Mouse (Mus musculus): ENCODE data around the gene Gpr173. TPM values are rescaled to one million over a fixed set of nuclear protein-coding genes. Genes with fewer than 3 reads are reported as not detected.
"Not testable (repeated sequence)": the region's sequence is repeated elsewhere in the genome, so short reads cannot be mapped to it uniquely, and the experiment has no call there.

Gpr173 gene
- polyA plus RNA-seq (2012; ENCODE audit: insufficient read depth, insufficient read length, missing spikeins), result 1.2 TPM in 1 of 2 replicates, not detected in the other

DNA sequence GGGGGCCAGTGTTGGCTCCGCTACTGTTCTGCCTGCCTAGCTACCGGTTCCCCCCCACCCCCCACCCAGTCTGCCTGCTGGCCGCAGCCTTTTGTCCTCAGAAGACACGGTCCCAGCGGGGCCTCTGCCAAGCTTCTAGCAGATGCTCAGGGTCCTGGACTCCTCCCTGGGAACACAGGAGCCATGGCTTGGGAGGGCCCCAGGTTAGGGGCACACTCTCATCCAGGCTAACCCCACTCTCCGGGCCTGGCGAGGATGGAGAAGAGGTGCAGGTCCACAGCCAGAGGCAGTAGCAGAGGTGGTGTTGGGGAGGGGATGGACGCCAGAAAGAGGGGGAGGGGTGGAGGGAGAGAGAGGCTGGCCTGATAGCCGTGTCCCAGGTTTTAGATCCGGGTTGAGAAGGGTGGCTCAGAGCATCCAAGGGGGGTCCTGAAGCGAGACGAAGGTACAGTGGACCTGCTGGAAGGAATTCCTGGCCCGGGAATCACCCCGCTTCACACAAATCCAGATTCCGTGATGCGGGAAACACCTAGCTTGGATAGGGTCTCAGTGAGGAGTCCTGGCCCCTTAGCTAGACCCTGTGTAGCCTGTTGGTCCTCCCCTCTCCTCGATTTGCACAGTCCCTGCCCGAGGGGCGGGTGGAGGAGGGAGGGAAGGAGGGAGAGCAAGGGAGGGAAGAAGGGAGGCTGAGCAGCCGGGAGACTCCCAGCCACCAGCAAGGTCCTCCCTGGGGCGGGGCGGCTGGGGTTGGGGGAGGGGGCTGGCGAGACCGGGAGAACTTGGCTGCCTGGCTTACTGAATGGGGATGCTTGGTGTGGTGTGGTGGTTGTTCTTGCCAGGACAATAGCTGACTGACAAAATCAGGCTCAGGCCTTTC is at the start of gene Gpr173:
Gene Gpr173 (minus strand): TSS at position 308 of the 877 bp plus-strand sequence.
- no peak within 1 kb of the TSS for H3K27ac ChIP-seq (replicated peaks; ENCODE audit: low read depth, low read length)
- H3K4me3 ChIP-seq (ENCODE audit: insufficient read depth, low read depth, low read length), result peak within 1 kb of the TSS; percentile 46
- no peaks in the 10 kb centered on the region for H3K4me1 ChIP-seq (ENCODE audit: control insufficient read depth, insufficient read depth, insufficient read length, low read length)

DNA sequence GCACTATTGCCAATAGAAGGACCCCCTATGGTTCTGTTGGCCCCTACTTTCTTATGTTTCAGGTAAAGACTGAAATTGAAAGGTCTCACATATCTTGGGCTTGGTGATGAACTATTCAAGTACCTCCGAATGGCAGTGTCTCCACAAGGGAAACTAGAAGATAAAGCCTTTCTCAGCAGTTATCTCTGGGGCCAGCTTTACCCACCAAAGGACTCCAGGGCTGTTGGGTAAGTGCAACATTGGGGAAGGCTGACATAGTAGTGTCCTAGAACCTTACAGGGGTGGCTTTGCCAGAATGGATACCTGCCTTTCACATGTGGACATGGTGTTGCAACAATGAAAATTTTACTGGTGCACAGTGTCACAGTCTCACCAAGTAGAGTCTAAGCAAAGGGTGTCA is 34.7 kb upstream of the Gpr173 start:
- Histone ChIP-seq H3K4me1 (ENCODE audit: control insufficient read depth, insufficient read depth, insufficient read length, low read length) (no peaks in the 10 kb centered on the region), H3K27ac (replicated peaks; ENCODE audit: low read depth, low read length) (no peak overlapping the region), H3K4me3 (ENCODE audit: insufficient read depth, low read depth, low read length) (no peak overlapping the region)

DNA sequence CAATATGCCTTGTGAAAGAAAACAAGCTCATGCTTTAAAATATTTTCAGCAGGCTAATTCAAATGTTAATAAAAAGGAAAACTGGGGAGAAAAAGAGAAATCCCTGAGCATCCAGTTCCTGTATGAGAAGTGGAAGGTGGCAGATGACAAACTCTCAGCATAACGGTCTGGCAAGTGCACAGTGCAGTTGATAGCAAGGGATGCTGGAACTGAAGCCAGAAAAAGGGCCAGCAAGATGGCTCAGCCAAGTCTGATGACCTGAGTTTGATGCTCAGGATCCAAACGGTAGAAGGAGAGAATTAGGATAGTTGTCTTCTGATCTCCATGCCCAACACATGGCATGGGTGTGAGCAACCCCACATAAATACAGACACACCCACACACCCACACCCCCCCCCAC is 31.6 kb upstream of the Gpr173 start:
- Histone ChIP-seq H3K4me1 (ENCODE audit: control insufficient read depth, insufficient read depth, insufficient read length, low read length) (no peaks in the 10 kb centered on the region), H3K27ac (replicated peaks; ENCODE audit: low read depth, low read length) (no peak overlapping the region), H3K4me3 (ENCODE audit: insufficient read depth, low read depth, low read length) (no peak overlapping the region)

DNA sequence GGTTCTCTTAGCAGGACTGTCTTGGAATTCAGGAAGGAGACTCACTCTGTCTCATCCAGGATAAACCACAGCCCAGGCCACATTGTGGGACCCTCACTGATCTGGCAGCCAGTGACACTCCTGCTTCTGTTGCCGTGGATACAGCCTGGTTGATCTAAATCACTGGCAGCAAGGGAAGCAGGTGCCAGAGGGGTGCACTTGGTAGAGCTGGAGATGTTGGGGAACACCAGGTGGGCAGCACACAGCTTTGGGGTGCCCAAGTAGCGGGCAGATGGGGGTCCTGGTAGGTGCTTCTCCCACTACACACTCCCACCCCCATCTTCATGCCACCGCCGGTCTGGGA is 479 bp downstream of the Gpr173 start:
- Histone ChIP-seq H3K27ac (replicated peaks; ENCODE audit: low read depth, low read length) (no peak overlapping the region), H3K4me1 (ENCODE audit: control insufficient read depth, insufficient read depth, insufficient read length, low read length) (no peaks in the 10 kb centered on the region), H3K4me3 (ENCODE audit: insufficient read depth, low read depth, low read length) (peak overlapping the region; percentile 46; the same call in 1 of the 2 replicates)

GRCm38 (mm10) chrX:152366418-152366817 is 2.1 kb downstream of the Gpr173 start:
- H3K4me1 ChIP-seq (ENCODE audit: control insufficient read depth, insufficient read depth, insufficient read length, low read length), result no peaks in the 10 kb centered on the region
- no peak overlapping the region for H3K27ac ChIP-seq (replicated peaks; ENCODE audit: low read depth, low read length)
- no peak overlapping the region for H3K4me3 ChIP-seq (ENCODE audit: insufficient read depth, low read depth, low read length)

DNA sequence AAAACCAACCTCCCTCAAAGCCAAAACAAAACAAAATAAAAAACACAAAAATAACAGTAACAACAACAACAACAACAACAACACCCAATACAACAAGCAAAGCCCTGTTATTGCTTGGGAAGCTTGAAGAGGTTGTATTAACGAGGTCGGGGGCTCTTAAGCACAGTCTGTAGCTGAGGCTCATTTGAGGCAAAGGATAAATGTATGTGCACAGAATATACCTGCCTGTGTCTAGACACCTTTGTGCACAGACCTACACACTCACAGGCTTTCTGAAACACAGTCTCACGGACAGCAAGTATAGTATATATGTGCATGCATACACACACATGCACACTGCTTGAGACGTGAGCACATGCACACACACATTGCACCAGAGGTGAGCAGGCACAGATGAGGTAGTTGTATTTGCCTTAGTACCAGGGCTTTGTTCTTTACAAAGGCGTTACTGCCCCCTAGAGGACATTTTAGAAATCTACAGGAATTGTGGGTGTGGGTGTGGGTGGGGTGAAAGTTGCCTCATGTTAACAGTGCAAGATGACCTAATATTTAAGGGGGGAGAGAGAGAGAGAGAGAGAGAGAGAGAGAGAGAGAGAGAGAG is 15.9 kb downstream of the Gpr173 start:
- Histone ChIP-seq H3K27ac (replicated peaks; ENCODE audit: low read depth, low read length) (no peak overlapping the region), H3K4me1 (ENCODE audit: control insufficient read depth, insufficient read depth, insufficient read length, low read length) (no peaks in the 10 kb centered on the region), H3K4me3 (ENCODE audit: insufficient read depth, low read depth, low read length) (no peak overlapping the region)

DNA sequence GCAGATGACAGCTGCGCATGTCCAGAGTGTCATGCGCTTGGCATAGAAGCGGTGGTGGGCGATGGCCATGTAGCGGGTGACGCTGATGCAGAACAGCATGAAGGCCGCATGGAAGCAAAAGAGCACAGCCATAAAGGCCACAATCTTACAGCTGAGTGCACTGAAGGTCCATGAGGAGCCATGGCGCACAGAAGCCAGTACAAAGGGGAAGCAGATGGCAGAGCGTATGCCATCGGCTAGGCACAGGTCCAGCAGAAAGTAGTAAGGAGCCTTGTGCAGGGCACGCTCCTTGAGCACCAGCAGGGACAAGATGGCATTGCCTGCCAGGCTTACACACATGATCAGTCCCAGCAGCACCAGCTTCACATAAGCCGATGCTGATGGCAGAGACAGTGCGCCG is 21.5 kb downstream of the Gpr173 start:
- Histone ChIP-seq H3K27ac (replicated peaks; ENCODE audit: low read depth, low read length) (no peak overlapping the region), H3K4me3 (ENCODE audit: insufficient read depth, low read depth, low read length) (no peak overlapping the region), H3K4me1 (ENCODE audit: control insufficient read depth, insufficient read depth, insufficient read length, low read length) (peaks cover 2% of the 10 kb centered on the region; the same call in 1 of the 2 replicates)

DNA sequence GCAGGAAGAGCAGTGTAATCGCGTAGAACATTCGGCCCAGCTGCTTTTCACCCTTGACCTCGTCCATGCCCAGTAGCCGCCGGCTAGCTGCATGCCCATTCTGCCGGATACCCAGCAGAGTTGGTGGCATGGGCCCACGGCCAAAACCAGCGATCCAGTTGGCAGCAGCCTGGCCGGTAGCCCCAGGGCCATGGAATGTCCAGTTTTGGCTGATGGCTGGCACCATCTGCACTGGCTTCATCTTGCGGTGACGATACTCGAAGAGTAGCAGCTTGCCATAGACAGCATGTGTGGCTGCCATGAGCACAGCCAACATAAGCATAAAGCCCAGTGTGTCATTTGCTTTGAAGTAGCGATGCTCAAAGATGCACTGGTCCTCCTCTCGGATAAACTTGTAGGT is 21.9 kb downstream of the Gpr173 start:
- Histone ChIP-seq H3K4me1 (ENCODE audit: control insufficient read depth, insufficient read depth, insufficient read length, low read length) (peaks cover 2% of the 10 kb centered on the region; the same call in 1 of the 2 replicates), H3K4me3 (ENCODE audit: insufficient read depth, low read depth, low read length) (no peak overlapping the region), H3K27ac (replicated peaks; ENCODE audit: low read depth, low read length) (no peak overlapping the region)

GRCm38 (mm10) chrX:152342903-152343302 is 25.6 kb downstream of the Gpr173 start:
- Histone ChIP-seq H3K27ac (replicated peaks; ENCODE audit: low read depth, low read length) (peak overlapping the region; percentile 59), H3K4me3 (ENCODE audit: insufficient read depth, low read depth, low read length) (peak overlapping the region; percentile 62), H3K4me1 (ENCODE audit: control insufficient read depth, insufficient read depth, insufficient read length, low read length) (peaks cover 2% of the 10 kb centered on the region; the same call in 1 of the 2 replicates)

DNA sequence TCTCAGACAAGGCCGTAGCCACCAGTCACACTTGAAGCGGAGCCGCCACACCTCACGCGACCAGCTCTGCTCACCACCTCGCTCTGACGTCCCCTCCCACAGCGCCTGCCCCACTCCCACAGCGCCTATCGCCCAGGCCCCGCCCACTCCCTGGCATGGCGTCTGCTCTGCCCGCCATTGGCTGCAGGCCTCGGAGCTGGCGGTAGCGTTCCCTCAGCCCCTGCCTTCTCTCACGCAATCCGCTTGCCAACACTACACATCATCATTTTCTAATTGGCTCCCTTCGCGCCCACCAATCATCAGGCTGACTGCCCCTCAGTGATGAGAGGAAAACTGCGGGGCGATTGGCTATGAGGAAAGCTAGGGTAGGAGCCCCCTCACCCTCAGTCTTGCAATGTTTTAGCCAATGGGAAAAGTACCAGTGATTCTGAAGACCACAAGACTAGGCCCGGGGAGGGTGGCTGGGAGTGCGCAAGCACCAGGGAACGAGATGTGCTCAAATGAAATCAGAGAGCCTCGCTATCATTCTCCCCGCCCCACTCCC is 26.1 kb downstream of the Gpr173 start, which contains the start of gene Tspyl2:
Gene Tspyl2 (minus strand): TSS at position 68 of the 544 bp plus-strand sequence.
- H3K4me3 ChIP-seq (ENCODE audit: insufficient read depth, low read depth, low read length), result peak within 1 kb of the TSS; percentile 62
- H3K27ac ChIP-seq (replicated peaks; ENCODE audit: low read depth, low read length), result peak within 1 kb of the TSS; percentile 59
- H3K4me1 ChIP-seq (ENCODE audit: control insufficient read depth, insufficient read depth, insufficient read length, low read length), result peaks cover 2% of the 10 kb centered on the region; the same call in 1 of the 2 replicates

- Histone ChIP-seq H3K27ac (replicated peaks; ENCODE audit: low read depth, low read length) (0 out of 2 replicates have a peak overlapping the region, but pooled peaks have one; percentile 26), H3K4me1 (ENCODE audit: control insufficient read depth, insufficient read depth, insufficient read length, low read length) (peaks cover 2% of the 10 kb centered on the region; the same call in 1 of the 2 replicates), H3K4me3 (ENCODE audit: insufficient read depth, low read depth, low read length) (peak overlapping the region; percentile 62)
These were observed 27.0 kb downstream of the Gpr173 start for GRCm38 (mm10) chrX:152341496-152341895.

DNA sequence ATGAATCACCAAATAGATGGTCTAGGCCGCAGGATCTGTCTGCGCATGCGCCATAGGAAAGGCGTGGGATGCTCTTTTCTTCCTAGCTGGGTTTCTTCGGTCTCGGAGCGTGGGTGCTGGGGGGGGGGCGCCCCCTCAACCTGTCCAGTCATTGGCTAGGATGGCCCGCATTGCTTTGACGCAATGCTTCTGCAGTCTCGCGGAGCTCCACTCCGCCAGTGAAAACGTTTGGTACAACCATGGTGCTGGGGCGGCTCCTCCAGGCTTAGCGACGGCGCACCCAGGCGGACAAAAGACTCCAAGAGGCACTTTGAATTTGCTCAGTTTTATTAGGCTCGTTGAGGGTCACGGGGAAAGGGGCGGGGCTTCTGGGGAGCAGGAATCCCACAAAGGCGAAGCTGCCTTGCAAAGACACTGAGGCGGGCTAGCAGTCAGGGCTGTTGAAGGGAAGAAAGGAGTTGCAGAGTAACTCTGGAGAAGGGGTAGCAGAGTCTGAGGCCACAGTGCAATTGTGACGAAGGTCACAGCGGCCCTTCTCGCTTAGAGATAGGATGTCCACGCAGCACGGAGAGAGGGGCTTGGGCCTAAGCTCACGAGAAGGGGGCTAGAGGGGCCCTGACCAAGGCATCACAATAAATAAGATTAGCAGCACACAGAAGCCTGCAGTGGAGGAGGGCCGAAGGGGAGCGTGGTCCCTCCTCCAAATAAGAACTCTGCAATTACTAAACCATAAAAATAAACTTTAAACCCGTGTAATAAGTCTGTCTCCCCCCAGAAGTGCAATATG is 31.8 kb downstream of the Gpr173 start:
- peak overlapping the region; percentile 48 for H3K4me3 ChIP-seq (ENCODE audit: insufficient read depth, low read depth, low read length)
- no peaks in the 10 kb centered on the region for H3K4me1 ChIP-seq (ENCODE audit: control insufficient read depth, insufficient read depth, insufficient read length, low read length)
- peak overlapping the region; percentile 72 for H3K27ac ChIP-seq (replicated peaks; ENCODE audit: low read depth, low read length)

- not testable (repeated sequence) for H3K4me1 ChIP-seq (ENCODE audit: control insufficient read depth, insufficient read depth, insufficient read length, low read length); H3K27ac ChIP-seq (replicated peaks; ENCODE audit: low read depth, low read length)
- H3K4me3 ChIP-seq (ENCODE audit: insufficient read depth, low read depth, low read length), result peak overlapping the region; percentile 48; the same call in 1 of the 2 replicates
These were observed 32.4 kb downstream of the Gpr173 start for GRCm38 (mm10) chrX:152336123-152336522.

DNA sequence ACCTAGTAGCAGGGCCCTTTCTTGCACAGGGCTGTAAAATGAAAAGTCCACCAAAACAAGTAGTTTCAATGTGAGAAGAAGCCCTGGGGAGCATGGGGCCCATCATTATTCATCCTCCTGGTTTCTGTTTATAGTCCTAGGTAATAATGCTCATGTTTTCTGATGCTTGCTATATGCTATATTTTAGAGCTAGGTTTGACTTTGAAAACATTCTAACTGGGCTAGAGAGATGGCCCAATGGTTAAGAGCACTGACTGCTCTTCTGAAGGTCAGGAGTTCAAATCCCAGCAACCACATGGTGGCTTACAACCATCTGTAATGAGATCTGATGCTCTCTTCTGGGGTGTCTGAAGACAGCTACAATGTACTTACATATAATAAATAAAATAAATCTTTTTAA is 39.1 kb downstream of the Gpr173 start:
- not testable (repeated sequence) for H3K27ac ChIP-seq (replicated peaks; ENCODE audit: low read depth, low read length); H3K4me3 ChIP-seq (ENCODE audit: insufficient read depth, low read depth, low read length); H3K4me1 ChIP-seq (ENCODE audit: control insufficient read depth, insufficient read depth, insufficient read length, low read length)

DNA sequence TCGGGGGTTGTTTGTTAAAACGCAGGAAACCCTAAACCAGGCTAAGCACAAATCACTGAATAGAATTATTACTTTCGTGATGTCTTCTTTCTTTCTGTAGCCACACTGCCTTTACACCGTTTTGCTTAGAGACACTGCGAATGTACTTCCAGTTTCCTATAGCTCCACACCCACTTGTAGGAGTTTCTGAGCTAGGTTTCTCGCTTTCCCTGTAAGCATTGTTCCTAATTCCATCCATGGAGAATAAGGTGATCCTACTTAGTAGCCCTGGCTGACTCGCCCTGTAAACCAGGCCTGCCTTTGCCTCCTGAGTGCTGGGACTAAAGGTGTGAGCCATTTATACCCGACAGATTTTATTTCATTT is 40.8 kb downstream of the Gpr173 start:
- Histone ChIP-seq H3K4me3 (ENCODE audit: insufficient read depth, low read depth, low read length) (peak overlapping the region; percentile 74), H3K4me1 (ENCODE audit: control insufficient read depth, insufficient read depth, insufficient read length, low read length) (no peaks in the 10 kb centered on the region), H3K27ac (replicated peaks; ENCODE audit: low read depth, low read length) (no peak overlapping the region)

All from brown adipose tissue, adult 24 weeks (tissue).